Mouse (Mus musculus) v-Abl transformed pro-B cells (cell line): ENCODE data around the gene Gbp5.

Source experiments
- in situ Hi-C, 2 experiments: fragments of 400-800 bp; cut with MboI; formaldehyde crosslinking; loops; one replicate each; pipeline ENCODE4 v1.15.1; 2025; ENCODE audit not compliant: unreplicated experiment in 2 of 2

Gbp5 gene

GRCm38 (mm10) chr3:142493536-142494061, at the start of gene Gbp5:
Gene Gbp5 (plus strand): TSS chr3:142493978.
- in situ Hi-C loops, result loop anchor here (5.0 to 25.0 kb wide), 5 partner anchors 69 to 1719 kb away; partner anchors contain the start of genes Gbp2 (in 2 of the 2), Gbp3 (in 1 of the 2) and Lmo4 (in 1 of the 2)

GRCm38 (mm10) chr3:142454198-142454597, 39.6 kb upstream of the Gbp5 start:
- in situ Hi-C loops, result loop anchor here (10.0 to 25.0 kb wide), 3 partner anchors 417 to 592 kb away; no protein-coding TSS in a partner anchor

GRCm38 (mm10) chr3:142459241-142459640, 34.5 kb upstream of the Gbp5 start:
- in situ Hi-C loops, result loop anchor here (10.0 to 25.0 kb wide), 3 partner anchors 422 to 597 kb away; no protein-coding TSS in a partner anchor

- in situ Hi-C loops, result loop anchor here (25.0 kb wide), 2 partner anchors 426 to 601 kb away; no protein-coding TSS in a partner anchor
These were observed 30.7 kb upstream of the Gbp5 start for GRCm38 (mm10) chr3:142462764-142463751.

- in situ Hi-C loops, result loop anchor here (5.0 to 25.0 kb wide), 4 partner anchors 177 to 612 kb away; no protein-coding TSS in a partner anchor
These were observed 19.3 kb upstream of the Gbp5 start for GRCm38 (mm10) chr3:142474349-142474983.

GRCm38 (mm10) chr3:142475913-142476312, 17.9 kb upstream of the Gbp5 start:
- in situ Hi-C loops, result loop anchor here in 1 of 2 experiments (5.0 to 25.0 kb wide), 3 partner anchors 614 to 1736 kb away; partner anchors contain the start of gene Lmo4

- in situ Hi-C loops, result loop anchor here in 1 of 2 experiments (5.0 to 25.0 kb wide), 3 partner anchors 616 to 1734 kb away; partner anchors contain the start of gene Lmo4
These were observed 15.9 kb upstream of the Gbp5 start for GRCm38 (mm10) chr3:142477866-142478265.

- in situ Hi-C loops, result loop anchor here in 1 of 2 experiments (5.0 to 25.0 kb wide), 3 partner anchors 616 to 1734 kb away; partner anchors contain the start of gene Lmo4
These were observed 15.4 kb upstream of the Gbp5 start for GRCm38 (mm10) chr3:142478360-142478759.

- in situ Hi-C loops, result loop anchor here (5.0 to 25.0 kb wide), 5 partner anchors 72 to 1722 kb away; partner anchors contain the start of genes Gbp2 (in 2 of the 2), Gbp3 (in 1 of the 2) and Lmo4 (in 1 of the 2)
These were observed 3.3 kb upstream of the Gbp5 start for GRCm38 (mm10) chr3:142490465-142490864.

- in situ Hi-C loops, result loop anchor here in 1 of 2 experiments (5.0 to 25.0 kb wide), 3 partner anchors 67 to 1717 kb away; partner anchors contain the start of genes Gbp3 and Lmo4
These were observed 1.4 kb downstream of the Gbp5 start for GRCm38 (mm10) chr3:142495146-142495655.

GRCm38 (mm10) chr3:142496113-142497101, 2.6 kb downstream of the Gbp5 start:
- in situ Hi-C loops, result loop anchor here in 1 of 2 experiments (5.0 to 25.0 kb wide), 3 partner anchors 66 to 1716 kb away; partner anchors contain the start of genes Gbp3 and Lmo4

- in situ Hi-C loops, result loop anchor here in 1 of 2 experiments (5.0 to 25.0 kb wide), 3 partner anchors 65 to 1715 kb away; partner anchors contain the start of genes Gbp3 and Lmo4
These were observed 3.5 kb downstream of the Gbp5 start for GRCm38 (mm10) chr3:142497123-142497841.

- in situ Hi-C loops, result loop anchor here in 1 of 2 experiments (5.0 to 25.0 kb wide), 3 partner anchors 63 to 1713 kb away; partner anchors contain the start of genes Gbp3 and Lmo4
These were observed 5.2 kb downstream of the Gbp5 start for GRCm38 (mm10) chr3:142498941-142499340.

- in situ Hi-C loops, result no loop called here
These were observed 34.3 kb downstream of the Gbp5 start for GRCm38 (mm10) chr3:142528116-142528515.

GRCm38 (mm10) chr3:142529597-142529996, 35.8 kb downstream of the Gbp5 start:
- in situ Hi-C loops, result no loop called here

- in situ Hi-C loops, result no loop called here
These were observed 36.5 kb downstream of the Gbp5 start, which contains the start of gene Gbp7 for GRCm38 (mm10) chr3:142530087-142530953. Gene Gbp7 (plus strand): TSS chr3:142530342.

GRCm38 (mm10) chr3:142531595-142531994, 37.8 kb downstream of the Gbp5 start:
- in situ Hi-C loops, result no loop called here
